In the genomic region with DNA sequence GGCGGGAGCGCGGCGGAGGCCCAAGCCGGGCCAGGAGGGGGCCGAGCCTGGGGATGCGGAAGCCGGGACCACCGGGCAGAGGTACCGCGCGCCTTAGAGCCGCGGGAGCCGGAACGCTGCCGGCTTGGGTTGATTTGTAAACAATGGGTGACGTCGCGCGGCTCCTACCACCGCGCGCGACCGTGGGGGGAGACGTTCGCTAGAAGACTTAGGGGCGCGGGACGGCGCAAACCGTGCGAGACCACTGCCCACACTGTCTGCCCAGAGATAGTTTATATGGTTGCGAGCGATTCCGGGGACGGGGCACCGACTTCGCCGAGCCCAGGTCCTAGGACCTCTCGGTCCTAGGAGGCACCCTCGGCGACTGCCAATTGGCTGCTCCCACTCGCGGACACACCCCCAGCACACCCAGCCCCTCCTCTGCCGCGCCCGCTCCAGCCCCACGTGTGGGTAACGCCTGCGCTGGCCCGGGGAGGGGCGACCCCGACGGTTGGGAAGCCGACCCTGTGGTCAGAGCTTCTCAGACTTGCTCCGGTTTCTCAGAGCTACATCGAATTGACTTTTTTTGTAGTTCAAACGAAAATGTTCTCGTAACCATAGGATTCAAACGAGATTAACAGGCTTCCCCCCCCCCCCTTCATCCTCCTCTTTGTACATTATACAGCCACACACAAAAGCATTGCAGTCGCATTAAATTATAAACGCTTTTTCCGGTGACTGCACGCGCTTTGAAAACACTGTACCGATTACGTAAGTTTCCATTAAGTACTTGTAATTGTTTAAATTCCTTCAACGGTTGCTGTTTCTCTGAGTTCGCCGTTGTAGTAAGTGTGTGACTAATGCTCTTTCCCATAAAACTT, we compare ENCODE assay signal across 8 mouse cellular contexts. TPM values are rescaled to one million over a fixed set of nuclear protein-coding genes. Genes with fewer than 3 reads are reported as not detected.
A peak's percentile ranks its signal among the peaks of the same experiment; 100 is the strongest.
DNase-seq lines count a peak whose midpoint lies in the region; ATAC-seq lines count a peak whose summit lies in the region.

A gene (minus strand): TSS at position 141 of the 860 bp plus-strand sequence.

- under 1% methylated on average over 72 of the region's 72 CpGs for WGBS in forebrain, embryonic 10.5 days
- under 1% methylated on average over 72 of the region's 72 CpGs for WGBS in heart, embryonic 16.5 days
- under 1% methylated on average over 72 of the region's 72 CpGs for WGBS in liver, embryonic 15.5 days (ENCODE audit: insufficient replicate concordance)
- 1% methylated on average over 71 of the region's 72 CpGs for WGBS in neural tube, embryonic 12.5 days

- H3K9me3 ChIP-seq in forebrain, embryonic 10.5 days, result peaks cover 3% of the 10 kb centered on the region; the same call in 1 of the 2 replicates
- no peaks in the 10 kb centered on the region for H3K9me3 ChIP-seq in heart, embryonic 16.5 days (replicated peaks; ENCODE audit: control insufficient read depth, low read length)
- no peaks in the 10 kb centered on the region for H3K9me3 ChIP-seq in liver, embryonic 15.5 days (replicated peaks)
- no peaks in the 10 kb centered on the region for H3K9me3 ChIP-seq in neural tube, embryonic 12.5 days

- peak within 1 kb of the TSS; percentile 75 for H3K9ac ChIP-seq in heart, embryonic 16.5 days (ENCODE audit: low read length)
- peak within 1 kb of the TSS; percentile 78 for H3K9ac ChIP-seq in liver, embryonic 15.5 days
- peak within 1 kb of the TSS; percentile 92 for H3K9ac ChIP-seq in neural tube, embryonic 12.5 days

- H3K4me3 ChIP-seq in forebrain, embryonic 10.5 days, result peak within 1 kb of the TSS; percentile 83
- peak within 1 kb of the TSS; percentile 73 for H3K4me3 ChIP-seq in heart, embryonic 16.5 days (ENCODE audit: low read length)
- peak within 1 kb of the TSS; percentile 90 for H3K4me3 ChIP-seq in liver, embryonic 15.5 days (replicated peaks)
- H3K4me3 ChIP-seq in neural tube, embryonic 12.5 days, result peak within 1 kb of the TSS; percentile 86

- peaks cover 14% of the 10 kb centered on the region for H3K27me3 ChIP-seq in forebrain, embryonic 10.5 days (ENCODE audit: poor library complexity, severe bottlenecking)
- no peaks in the 10 kb centered on the region for H3K27me3 ChIP-seq in heart, embryonic 16.5 days (ENCODE audit: control insufficient read depth, insufficient read depth, low read length)
- H3K27me3 ChIP-seq in liver, embryonic 15.5 days, result no peaks in the 10 kb centered on the region
- H3K27me3 ChIP-seq in neural tube, embryonic 12.5 days (replicated peaks), result no peaks in the 10 kb centered on the region

- DNase-seq in c-Kit-negative CD71-positive TER-119-positive erythroid progenitor cells, embryonic 14.5 days (ENCODE audit: low read depth, low spot score), result peak; percentile 74
- DNase-seq in forebrain, embryonic 10.5 days (ENCODE audit: extremely low spot score, low spot score), result peak; percentile 94
- DNase-seq in kidney, postnatal 36 days, result peak; percentile 88 to 91
- peak; percentile 84 for DNase-seq in telencephalon, adult 2 months (ENCODE audit: low read depth, low spot score)

- H3K4me2 ChIP-seq in heart, embryonic 16.5 days (ENCODE audit: low read depth, low read length), result peak within 1 kb of the TSS; percentile 97
- peak within 1 kb of the TSS; percentile 98 for H3K4me2 ChIP-seq in liver, embryonic 15.5 days
- H3K4me2 ChIP-seq in neural tube, embryonic 12.5 days (replicated peaks), result peak within 1 kb of the TSS; percentile 97

- peak within 1 kb of the TSS; percentile 97 for H3K27ac ChIP-seq in forebrain, embryonic 10.5 days
- H3K27ac ChIP-seq in heart, embryonic 16.5 days (ENCODE audit: low read length), result peak within 1 kb of the TSS; percentile 74
- H3K27ac ChIP-seq in liver, embryonic 15.5 days (replicated peaks), result peak within 1 kb of the TSS; percentile 91
- peak within 1 kb of the TSS; percentile 82; the same call in 1 of the 2 replicates for H3K27ac ChIP-seq in neural tube, embryonic 12.5 days

- no peaks in the 10 kb centered on the region for H3K36me3 ChIP-seq in forebrain, embryonic 10.5 days (replicated peaks)
- no peaks in the 10 kb centered on the region for H3K36me3 ChIP-seq in heart, embryonic 16.5 days (ENCODE audit: control insufficient read depth, insufficient read depth)
- no peaks in the 10 kb centered on the region for H3K36me3 ChIP-seq in liver, embryonic 15.5 days (replicated peaks)
- no peaks in the 10 kb centered on the region for H3K36me3 ChIP-seq in neural tube, embryonic 12.5 days

- peaks cover 47% of the 10 kb centered on the region for H3K4me1 ChIP-seq in forebrain, embryonic 10.5 days
- H3K4me1 ChIP-seq in heart, embryonic 16.5 days (ENCODE audit: control insufficient read depth, insufficient read depth, low read length), result peaks cover 6% of the 10 kb centered on the region
- peaks cover 57% of the 10 kb centered on the region for H3K4me1 ChIP-seq in liver, embryonic 15.5 days (replicated peaks)
- H3K4me1 ChIP-seq in neural tube, embryonic 12.5 days, result peaks cover 32% of the 10 kb centered on the region

- peak; percentile 90 for ATAC-seq in CD4-positive, CD25-positive, alpha-beta regulatory T cell, adult 4 months
- ATAC-seq in heart, embryonic 16.5 days (replicated peaks; ENCODE audit: extremely low read depth, insufficient read depth, low FRiP score), result peak; percentile 95
- ATAC-seq in liver, embryonic 15.5 days (ENCODE audit: insufficient read depth), result peak; percentile 91
- peak; percentile 95 for ATAC-seq in neural tube, embryonic 12.5 days (ENCODE audit: low FRiP score, low read depth)

RNA-seq across cellular contexts. Expression of the gene that starts here (rescaled TPM):
- polyA plus RNA-seq in CD4-positive, CD25-positive, alpha-beta regulatory T cell, adult 4 months (2017; shearing (Covaris generic)), result 1 to 10 TPM in 1 of 2 experiments, under 1 TPM in 1; 0.75 to 1.9 TPM
- 5.4 and 5.5 TPM in 2 replicates for polyA plus RNA-seq in forebrain, embryonic 10.5 days (2016; fragmentation: Nextera tagmentation; extraction: Ambion mirVana)
- 1.9 and 2.8 TPM in 2 replicates for polyA plus RNA-seq in heart, embryonic 16.5 days (2015; fragmentation: Nextera tagmentation; extraction: Ambion mirVana)
- polyA plus RNA-seq in liver, embryonic 15.5 days (2015; fragmentation: Nextera tagmentation; extraction: Ambion mirVana), result 4.4 and 4.5 TPM in 2 replicates
- polyA plus RNA-seq in neural tube, embryonic 12.5 days (2016; fragmentation: Nextera tagmentation; extraction: Ambion mirVana), result 19.3 and 19.7 TPM in 2 replicates

Comparison
In these comparisons a context has a peak if more than half of its experiments do, and no peak if none do; other contexts are left out.
1. Peak in every context shown above with its lines: DNase-seq, ATAC-seq, H3K4me3 ChIP-seq and H3K27ac ChIP-seq.